Mouse (Mus musculus) neural tube, embryonic 10.5 days (tissue): ENCODE measurements around the gene Gm1330.
"Not testable (repeated sequence)": the region's sequence is repeated elsewhere in the genome, so short reads cannot be mapped to it uniquely, and the experiment has no call there.

Experiments
- DNase-seq: peaks from one replicate; pipeline ENCODE4 v3.0.0-alpha.2; 2017; ENCODE audit warnings: low spot score; ENCODE audit errors: extremely low spot score

The Gm1330 gene

GRCm38 (mm10) chr2:149003151-149003550 lies at the start of gene Gm1330:
Gene Gm1330 (minus strand): TSS chr2:149003251.
- no peak for DNase-seq

DNA sequence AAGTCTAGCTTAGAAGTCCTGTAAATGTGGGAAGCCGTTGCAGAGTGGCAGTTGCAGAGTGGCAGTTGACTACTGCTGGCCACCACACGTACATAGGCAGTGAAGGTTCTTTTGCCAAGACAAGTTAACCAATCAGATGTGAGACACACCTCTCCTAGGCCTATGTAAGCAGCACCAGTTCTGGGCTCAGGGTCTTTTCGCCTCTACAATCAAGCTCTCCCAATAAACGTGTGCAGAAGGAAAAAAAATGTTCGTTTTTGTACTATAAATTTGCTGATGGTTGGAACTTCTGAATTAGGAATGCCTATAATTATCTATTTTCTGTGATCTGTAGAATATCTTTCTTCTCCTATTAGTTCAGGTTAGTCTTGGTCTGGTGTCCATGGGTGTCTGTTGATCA lies 14.1 kb upstream of the Gm1330 start, which contains the start of gene Gm10750:
Gene Gm10750, minus strand, starts transcription at position 101 of the 400 bp plus-strand sequence.
- DNase-seq, result not testable (repeated sequence)

DNA sequence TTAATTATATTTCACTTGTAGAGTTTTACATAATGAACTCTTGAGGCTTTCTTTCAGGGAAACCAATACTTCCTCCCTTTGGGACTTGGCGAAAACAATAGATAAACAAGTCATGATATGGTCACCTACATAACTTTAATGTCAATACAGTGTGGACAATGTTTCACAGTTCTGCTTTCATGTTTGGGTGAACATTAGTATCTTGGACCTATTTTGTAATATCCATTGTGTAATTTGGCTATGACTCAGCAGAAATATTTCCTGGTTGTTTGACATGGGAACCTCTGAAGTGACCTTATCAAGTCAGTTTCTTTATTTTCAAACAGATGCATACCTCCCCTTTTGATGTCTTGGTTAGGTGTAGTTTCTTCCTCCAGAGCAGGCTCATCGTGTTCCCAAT lies 1.8 kb upstream of the Gm1330 start:
- no peak for DNase-seq

DNA sequence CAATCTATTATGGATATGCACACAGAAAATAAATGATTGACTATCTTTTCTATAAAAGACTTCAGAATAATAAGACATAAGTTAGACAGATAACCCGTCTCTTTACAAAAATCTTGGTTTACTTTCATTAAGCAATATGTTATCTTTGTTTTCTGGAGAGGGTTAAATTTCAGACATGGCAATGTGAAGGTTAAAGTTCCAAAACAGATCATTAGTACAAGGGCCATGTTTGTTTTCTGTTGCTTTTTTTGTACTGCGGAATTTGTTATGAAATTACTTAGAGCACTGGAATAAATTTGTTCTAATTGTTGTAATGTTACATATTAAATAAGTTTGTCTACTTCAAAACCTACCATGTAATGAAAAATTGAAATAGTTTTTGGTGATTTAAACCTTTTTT lies 7.9 kb downstream of the Gm1330 start:
- no peak for DNase-seq
